Mouse (Mus musculus) embryonic facial prominence, embryonic 14.5 days (tissue): ENCODE results near the gene Grk2. TPM values are rescaled to one million over a fixed set of nuclear protein-coding genes. Genes with fewer than 3 reads are reported as not detected.
A peak's percentile ranks its signal among the peaks of the same experiment; 100 is the strongest.

Experiments used
- ATAC-seq: fragments of 200-750 bp; cut with Nextera tagmentation; 2 replicates; pipeline ENCODE4 v1.8.0; 2017; ENCODE audit warnings: low read depth, moderate number of reproducible peaks, moderate TSS enrichment
- DNase-seq: peaks from one replicate; pipeline ENCODE4 v3.0.0-alpha.2; 2015; ENCODE audit warnings: low spot score
- H3K27ac ChIP-seq: fragments of 300-500 bp; sonication (generic); replicated peaks from 2 replicates; pipeline ENCODE4 v1.5.1; 2014; ENCODE audit warnings: low read depth, mild to moderate bottlenecking, low read length, moderate library complexity
- H3K27me3 ChIP-seq: fragments of 300-500 bp; sonication (generic); replicated peaks from 2 replicates; pipeline ENCODE4 v1.6.1; 2014; ENCODE audit warnings: low read length; ENCODE audit not compliant: control insufficient read depth, insufficient read depth
- H3K36me3 ChIP-seq: fragments of 300-500 bp; sonication (generic); 2 replicates; pipeline ENCODE4 v1.6.1; 2014; ENCODE audit warnings: low read length, mixed read lengths; ENCODE audit not compliant: control insufficient read depth, insufficient read depth
- H3K4me1 ChIP-seq: fragments of 300-500 bp; sonication (generic); 2 replicates; pipeline ENCODE4 v1.6.1; 2014; ENCODE audit warnings: antibody characterized with exemption, low read length; ENCODE audit not compliant: control insufficient read depth, insufficient read depth
- H3K4me2 ChIP-seq: fragments of 300-500 bp; sonication (generic); 2 replicates; pipeline ENCODE4 v1.6.1; 2014; ENCODE audit warnings: low read depth, mild to moderate bottlenecking, low read length, moderate library complexity, mixed read lengths
- H3K4me3 ChIP-seq: fragments of 300-500 bp; sonication (generic); 2 replicates; pipeline ENCODE4 v1.5.1; 2014; ENCODE audit warnings: low read depth, mild to moderate bottlenecking, low read length
- H3K9ac ChIP-seq: fragments of 300-500 bp; sonication (generic); 2 replicates; pipeline ENCODE4 v1.6.1; 2014; ENCODE audit warnings: low read depth, mild to moderate bottlenecking, low read length, moderate library complexity, mixed read lengths
- H3K9me3 ChIP-seq: fragments of 300-500 bp; sonication (generic); 2 replicates; pipeline ENCODE4 v1.6.1; 2016; ENCODE audit warnings: low read length; ENCODE audit not compliant: control insufficient read depth
- WGBS: fragments of 180-500 bp; shearing (Covaris S2); extraction: QIAGEN DNeasy Blood & Tissue Kit; methylation state at CpG from one replicate; pipeline ENCODE4 v1.1.7; 2014; 5-methylcytosine and 5-hydroxymethylcytosine counted together
- polyA plus RNA-seq: library from polyadenylated mRNA; unstranded; fragments of >200 nt; fragmentation: Nextera tagmentation; extraction: Ambion mirVana; gene quantifications from 2 replicates; pipeline ENCODE4 v1.2.1, GENCODE M21; 2014

Grk2 gene
- polyA plus RNA-seq, 1 experiment from 2014 or later = 18.9 TPM

DNA sequence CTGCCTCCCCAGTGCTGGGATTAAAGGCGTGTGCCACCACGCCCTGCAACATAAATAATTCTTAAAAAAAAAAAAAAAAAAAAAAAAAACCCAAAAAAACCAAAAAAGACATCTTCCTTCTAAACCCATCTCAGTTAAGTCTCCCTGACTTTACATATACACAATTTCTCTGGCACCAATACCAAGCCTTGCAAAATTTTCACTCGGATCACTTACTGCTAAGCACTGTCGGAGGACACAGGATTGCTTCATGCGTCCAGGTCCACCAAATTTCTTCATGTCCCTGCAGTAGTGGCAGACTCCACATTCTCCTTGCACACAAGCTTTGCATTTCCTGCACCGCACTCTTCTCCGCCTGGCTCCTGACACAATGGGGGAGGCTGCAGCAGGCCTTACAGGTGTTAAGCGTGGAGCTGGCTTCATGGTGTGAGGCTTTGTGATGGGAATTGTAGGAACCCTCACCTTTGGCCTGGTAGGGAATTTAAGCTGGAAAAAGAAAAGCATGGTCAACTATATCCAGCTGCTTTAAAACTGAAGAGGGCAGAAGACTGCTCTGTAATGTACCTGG is 22.8 kb upstream of the Grk2 start:
- Histone ChIP-seq H3K9ac (no peak overlapping the region), H3K4me3 (no peak overlapping the region), H3K36me3 (peaks cover 78% of the 10 kb centered on the region), H3K27me3 (no peaks in the 10 kb centered on the region), H3K4me1 (peaks cover 3% of the 10 kb centered on the region; the same call in 1 of the 2 replicates), H3K9me3 (no peaks in the 10 kb centered on the region), H3K4me2 (no peak overlapping the region), H3K27ac (no peak overlapping the region)
- WGBS = 94% methylated on average over 8 of the region's 8 CpGs
- DNase-seq (no peak), ATAC-seq (no peak)

DNA sequence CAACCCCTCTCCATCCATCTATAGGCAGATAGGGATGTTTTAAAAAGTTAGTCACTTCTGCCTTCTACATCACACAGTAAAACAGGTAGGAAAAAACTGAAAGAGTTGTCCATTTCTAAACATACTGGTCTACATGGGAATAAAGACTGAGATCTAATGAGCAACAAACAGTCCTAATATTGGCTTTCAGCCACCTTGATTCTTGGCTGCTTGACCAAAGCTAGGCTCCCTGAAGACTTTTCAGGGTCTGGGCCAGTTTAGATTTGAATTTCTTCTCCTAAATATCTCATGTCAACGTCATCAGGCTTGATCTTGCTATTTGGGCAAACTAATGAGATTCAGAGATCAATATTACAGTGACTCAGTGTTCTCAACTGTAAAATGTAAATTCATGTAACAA is 20.9 kb upstream of the Grk2 start:
- Histone ChIP-seq H3K4me2 (no peak overlapping the region), H3K36me3 (peaks cover 96% of the 10 kb centered on the region), H3K27ac (no peak overlapping the region), H3K9me3 (no peaks in the 10 kb centered on the region), H3K4me3 (no peak overlapping the region), H3K4me1 (peaks cover 1% of the 10 kb centered on the region; the same call in 1 of the 2 replicates), H3K27me3 (no peaks in the 10 kb centered on the region), H3K9ac (no peak overlapping the region)
- WGBS = 68% methylated on average over 1 of the region's 1 CpGs
- DNase-seq (no peak), ATAC-seq (no peak)

DNA sequence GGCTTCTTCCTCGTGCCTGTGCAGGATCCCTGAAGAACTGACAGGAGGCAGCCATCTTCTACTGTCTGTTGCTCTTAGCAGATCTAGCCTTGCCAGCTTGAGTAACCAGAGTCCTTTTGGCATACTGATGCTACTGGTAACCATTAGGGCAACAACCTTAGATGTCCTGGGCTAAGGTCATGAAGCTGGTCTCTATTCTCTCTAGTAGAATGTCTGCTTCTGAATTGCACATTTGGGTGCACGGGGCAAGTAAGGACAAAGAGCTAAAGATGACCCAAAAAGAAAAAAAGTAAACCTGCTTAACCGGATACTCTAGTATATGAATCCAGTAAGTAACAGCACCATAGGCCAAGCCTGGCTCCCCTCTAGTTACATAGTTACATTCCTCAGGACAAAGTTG is 20.1 kb upstream of the Grk2 start:
- WGBS = 83% methylated on average over 3 of the region's 3 CpGs

DNA sequence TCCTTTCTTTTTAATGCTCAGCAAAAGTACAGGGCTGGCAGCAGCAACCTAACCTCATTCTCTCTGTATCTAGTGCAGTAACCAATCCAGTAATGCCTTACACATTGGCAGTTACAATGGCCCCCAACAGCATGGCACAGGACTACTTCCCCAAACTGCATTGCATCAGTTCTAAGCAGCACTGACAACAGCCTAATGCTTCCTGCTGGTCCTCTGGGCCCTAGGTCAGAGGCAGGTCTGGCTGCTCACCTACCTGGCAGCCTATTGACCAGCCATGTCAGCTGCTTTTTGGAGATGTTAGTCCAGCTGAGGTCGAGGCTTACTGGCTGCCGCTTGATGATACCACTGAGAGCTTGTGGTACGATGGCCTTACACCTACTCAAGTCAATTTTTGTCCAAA is 16.1 kb upstream of the Grk2 start:
- Histone ChIP-seq H3K4me1 (no peaks in the 10 kb centered on the region), H3K9ac (no peak overlapping the region), H3K4me2 (no peak overlapping the region), H3K36me3 (peaks cover 99% of the 10 kb centered on the region), H3K27ac (no peak overlapping the region), H3K9me3 (no peaks in the 10 kb centered on the region), H3K4me3 (no peak overlapping the region), H3K27me3 (no peaks in the 10 kb centered on the region)
- ATAC-seq (no peak), DNase-seq (no peak)
- WGBS = 90% methylated on average over 3 of the region's 3 CpGs

More for the DNA sequence above, 20.1 kb upstream of the Grk2 start:
- Histone ChIP-seq H3K27me3 (no peaks in the 10 kb centered on the region), H3K27ac (no peak overlapping the region), H3K9ac (no peak overlapping the region), H3K4me1 (no peaks in the 10 kb centered on the region), H3K36me3 (peaks cover 98% of the 10 kb centered on the region), H3K4me3 (no peak overlapping the region), H3K9me3 (no peaks in the 10 kb centered on the region), H3K4me2 (no peak overlapping the region)
- ATAC-seq = no peak; the same call in 1 of the 2 replicates
- peak; percentile 35 for DNase-seq

DNA sequence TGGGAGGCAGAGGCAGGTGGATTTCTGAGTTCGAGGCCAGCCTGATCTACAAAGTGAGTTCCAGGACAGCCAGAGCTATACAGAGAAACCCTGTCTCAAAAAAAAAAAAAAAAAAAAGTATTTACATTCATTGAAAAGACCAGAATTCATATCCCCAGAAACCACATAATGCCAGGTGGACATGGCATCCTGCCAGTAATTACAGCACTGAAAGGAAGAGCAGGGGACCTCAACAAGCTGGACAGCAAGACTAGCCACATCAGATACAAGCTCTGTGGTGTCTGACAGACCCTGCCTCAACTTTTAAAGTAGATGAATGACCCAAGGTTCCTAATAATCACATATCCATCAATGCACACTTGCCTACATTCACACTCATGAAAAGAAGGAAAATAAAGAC is 15.6 kb upstream of the Grk2 start:
- ATAC-seq (no peak), DNase-seq (no peak)
- peaks cover 99% of the 10 kb centered on the region for H3K36me3 ChIP-seq
- no peaks in the 10 kb centered on the region for H3K4me1 ChIP-seq
- WGBS = 60% methylated on average over 1 of the region's 1 CpGs
- no peaks in the 10 kb centered on the region for H3K27me3 ChIP-seq
- H3K4me3 ChIP-seq = no peak overlapping the region
- H3K27ac ChIP-seq = no peak overlapping the region
- no peaks in the 10 kb centered on the region for H3K9me3 ChIP-seq
- H3K4me2 ChIP-seq = no peak overlapping the region
- H3K9ac ChIP-seq = no peak overlapping the region

DNA sequence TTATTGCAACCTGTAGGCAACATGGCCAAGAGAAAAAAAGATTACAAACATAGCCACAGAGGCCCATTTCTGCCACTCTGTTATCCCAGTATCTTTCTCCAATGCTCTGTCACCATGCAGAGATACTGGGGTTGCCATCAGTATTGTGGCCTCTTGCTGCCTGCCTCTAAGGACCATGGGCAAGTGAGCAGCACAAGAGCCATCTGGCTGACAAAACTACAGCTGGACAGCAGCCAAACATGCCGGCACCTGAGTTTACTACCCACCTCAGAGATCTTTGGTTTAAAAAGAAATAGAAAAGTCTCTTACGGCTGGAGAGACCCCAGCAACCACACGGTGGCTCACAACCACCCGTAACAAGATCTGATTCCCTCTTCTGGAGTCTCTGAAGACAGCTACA is 13.2 kb upstream of the Grk2 start:
- Histone ChIP-seq H3K27me3 (no peaks in the 10 kb centered on the region), H3K27ac (no peak overlapping the region), H3K4me2 (no peak overlapping the region), H3K4me3 (no peak overlapping the region), H3K9ac (no peak overlapping the region), H3K4me1 (no peaks in the 10 kb centered on the region), H3K36me3 (peaks cover 92% of the 10 kb centered on the region), H3K9me3 (no peaks in the 10 kb centered on the region)
- ATAC-seq (no peak), DNase-seq (no peak)
- 73% methylated on average over 4 of the region's 4 CpGs for WGBS

DNA sequence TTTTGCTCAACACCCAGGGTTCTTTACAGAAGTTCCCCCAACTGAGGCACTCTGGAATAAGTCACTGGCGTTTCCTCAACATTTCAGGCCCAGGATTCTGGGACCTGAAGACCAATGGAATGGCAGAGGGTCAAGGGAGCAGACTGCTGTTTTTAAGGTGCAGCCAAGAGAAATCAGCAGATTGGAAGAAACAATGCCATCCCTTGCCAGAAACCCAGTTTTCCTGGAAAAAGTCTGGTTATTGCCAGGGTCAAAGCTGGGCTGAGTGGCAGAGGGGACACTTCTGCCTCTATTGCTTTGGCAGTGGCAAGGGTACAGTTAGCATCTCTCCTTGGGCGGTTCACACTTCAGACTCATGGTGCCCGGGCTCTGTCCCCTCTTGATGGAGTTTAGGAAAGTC is 11.2 kb upstream of the Grk2 start:
- no peaks in the 10 kb centered on the region for H3K9me3 ChIP-seq
- peaks cover 83% of the 10 kb centered on the region for H3K36me3 ChIP-seq
- H3K4me1 ChIP-seq = no peaks in the 10 kb centered on the region
- ATAC-seq (no peak), DNase-seq (no peak)
- no peak overlapping the region for H3K9ac ChIP-seq
- WGBS = 78% methylated on average over 3 of the region's 3 CpGs
- no peak overlapping the region for H3K27ac ChIP-seq
- H3K4me3 ChIP-seq = no peak overlapping the region
- no peak overlapping the region for H3K4me2 ChIP-seq
- H3K27me3 ChIP-seq = no peaks in the 10 kb centered on the region

DNA sequence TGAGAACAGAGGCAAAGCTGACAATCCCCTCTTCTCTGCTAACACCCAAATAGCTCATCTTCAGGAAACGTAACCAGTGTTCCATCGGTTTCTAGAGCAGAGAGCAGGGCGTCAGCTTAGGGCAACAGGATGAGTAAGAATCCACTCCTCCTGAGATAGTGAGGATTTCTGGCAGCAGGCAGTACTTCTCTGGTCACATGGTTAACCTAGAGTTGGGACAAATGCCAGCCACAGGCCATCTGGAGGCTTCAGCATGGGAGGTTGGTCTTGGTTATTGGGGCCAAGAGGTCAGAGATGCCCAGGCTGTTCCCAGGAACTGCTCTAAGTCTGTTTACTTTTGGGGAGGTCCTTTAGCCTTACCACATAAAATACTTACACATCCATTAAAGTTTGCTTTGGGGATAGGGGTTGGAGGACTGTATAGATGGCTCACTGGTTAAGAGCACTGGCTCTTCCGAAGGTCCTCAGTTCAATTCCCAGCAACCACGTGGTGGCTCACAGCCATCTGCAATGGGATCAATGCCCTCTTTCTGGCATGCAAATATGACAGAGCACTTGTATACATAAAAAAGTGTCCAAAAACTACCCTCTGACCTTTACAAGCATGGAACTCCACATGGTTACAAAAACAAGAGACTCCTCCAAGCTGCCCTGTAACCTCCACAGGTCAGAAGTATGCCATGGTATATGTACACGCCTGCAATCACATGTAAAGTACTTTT is 9.4 kb upstream of the Grk2 start:
- Histone ChIP-seq H3K36me3 (peaks cover 65% of the 10 kb centered on the region), H3K4me3 (no peak overlapping the region), H3K4me2 (no peak overlapping the region), H3K9me3 (no peaks in the 10 kb centered on the region), H3K9ac (no peak overlapping the region), H3K4me1 (no peaks in the 10 kb centered on the region), H3K27ac (no peak overlapping the region), H3K27me3 (no peaks in the 10 kb centered on the region)
- no peak for DNase-seq
- WGBS = 77% methylated on average over 6 of the region's 6 CpGs
- no peak for ATAC-seq

DNA sequence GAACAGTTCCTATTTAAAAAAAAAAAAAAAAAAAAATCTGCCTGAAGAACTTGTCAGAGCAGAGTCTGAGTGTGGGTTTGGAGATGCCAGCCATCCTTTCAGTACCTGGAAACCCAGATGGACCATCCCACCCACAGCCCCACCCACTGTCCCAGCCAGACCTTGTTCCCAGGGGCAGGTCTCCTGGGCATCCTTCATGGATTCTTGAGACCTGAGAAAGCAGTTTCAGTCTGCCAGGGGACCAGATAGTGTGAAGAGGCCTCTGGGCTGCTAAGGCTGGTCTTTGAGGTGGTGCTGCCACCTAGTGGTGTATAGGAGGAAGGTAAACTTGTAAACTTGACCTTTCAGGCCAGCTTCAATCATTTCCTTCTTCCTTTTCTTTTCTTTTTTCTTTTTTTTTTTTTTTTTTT is 3.8 kb upstream of the Grk2 start:
- ATAC-seq (peak; percentile 27; the same call in 1 of the 2 replicates), DNase-seq (peak; percentile 88)
- no peak overlapping the region for H3K9ac ChIP-seq
- H3K4me2 ChIP-seq = no peak overlapping the region
- H3K27me3 ChIP-seq = no peaks in the 10 kb centered on the region
- no peak overlapping the region for H3K27ac ChIP-seq
- H3K4me3 ChIP-seq = no peak overlapping the region
- H3K4me1 ChIP-seq = peaks cover 9% of the 10 kb centered on the region
- H3K36me3 ChIP-seq = 0 out of 2 replicates have a peak, but pooled peaks cover 15% of the 10 kb centered on the region
- H3K9me3 ChIP-seq = no peaks in the 10 kb centered on the region
